Mouse (Mus musculus) megakaryocyte, embryonic 14.5 days (primary cell): ENCODE results near the gene Mfsd4b4. TPM values are rescaled to one million over a fixed set of nuclear protein-coding genes. Genes with fewer than 3 reads are reported as not detected.

Experiments used
- H3K27me3 ChIP-seq: replicated peaks from 2 replicates; pipeline ENCODE3; 2012; ENCODE audit warnings: inconsistent platforms
- H3K36me3 ChIP-seq: replicated peaks from 2 replicates; pipeline ENCODE3; 2012; ENCODE audit warnings: low read length, inconsistent platforms, mixed read lengths
- H3K4me1 ChIP-seq: 2 replicates; pipeline ENCODE4 v1.6.1; 2012; ENCODE audit warnings: inconsistent platforms
- H3K4me3 ChIP-seq: replicated peaks from 2 replicates; pipeline ENCODE3; 2012; ENCODE audit warnings: moderate library complexity, mild to moderate bottlenecking, inconsistent platforms
- H3K9me3 ChIP-seq: 2 replicates; pipeline ENCODE4 v1.6.1; 2012; ENCODE audit warnings: inconsistent platforms
- FLI1 ChIP-seq: IDR thresholded peaks from 2 replicates; pipeline ENCODE4 v1.6.1; 2012; ENCODE audit warnings: low read length, inconsistent platforms, mixed read lengths
- GATA1 ChIP-seq: IDR thresholded peaks from 3 replicates; pipeline ENCODE4 v1.6.1; 2012; ENCODE audit warnings: mixed read lengths, low read length, inconsistent platforms, borderline replicate concordance
- polyA plus RNA-seq: library from polyadenylated mRNA; stranded (reverse); fragments of >175 nt; gene quantifications from 2 replicates; pipeline ENCODE4 v1.2.3, GENCODE M21; 2012; ENCODE audit warnings: low replicate concordance; ENCODE audit not compliant: insufficient read depth

Gene Mfsd4b4
- polyA plus RNA-seq, 1 experiment: 0.30 TPM

DNA sequence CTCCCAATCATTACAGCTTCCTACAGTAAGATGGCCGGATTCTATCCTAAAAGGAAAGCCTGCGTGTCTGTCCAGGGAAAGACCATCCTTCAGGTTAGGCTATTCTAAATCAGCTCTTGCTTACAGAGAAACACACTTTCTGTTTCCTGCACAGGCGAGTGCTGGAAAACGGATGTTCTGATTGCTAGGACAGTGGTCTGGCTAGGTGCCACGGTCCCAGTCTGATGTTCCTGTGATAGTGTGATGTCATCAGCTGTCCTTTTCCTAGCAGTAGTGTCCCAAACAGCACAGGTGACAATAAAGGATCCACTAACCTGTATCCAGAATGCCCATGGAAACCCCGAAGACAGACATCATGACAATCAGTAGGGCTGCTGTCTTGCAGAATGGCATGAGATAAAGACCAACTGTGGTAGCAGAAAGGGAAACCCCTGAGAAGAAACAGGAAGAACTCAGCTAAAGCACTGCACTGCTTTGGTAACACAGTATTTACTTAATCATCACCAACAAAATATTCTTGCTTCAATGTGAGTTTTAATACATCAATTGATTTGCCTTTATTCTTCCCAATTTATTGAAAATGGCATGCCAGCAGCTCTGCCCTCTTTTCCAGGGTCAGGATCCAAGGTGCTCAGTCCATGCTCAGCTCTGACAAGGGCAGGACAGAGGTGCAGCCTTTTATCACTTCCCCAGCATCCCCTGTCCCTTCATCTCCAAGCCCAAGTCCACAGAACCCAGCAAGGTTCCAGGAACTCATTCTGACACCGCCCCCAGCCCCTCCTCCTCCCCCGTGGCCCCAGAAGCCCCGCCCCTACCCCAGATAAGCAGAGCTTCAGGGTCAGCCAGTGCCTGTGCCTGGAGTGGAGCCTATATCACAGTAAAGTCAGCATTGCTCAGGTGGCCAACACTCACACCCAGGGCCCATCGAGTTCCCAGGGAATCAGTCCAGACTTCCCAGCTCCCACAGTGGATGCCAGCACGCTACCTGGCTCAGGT, 5.0 kb downstream of the Mfsd4b4 start:
- H3K4me3 ChIP-seq: peak overlapping the region; percentile 46
- 0 out of 2 replicates have a peak, but pooled peaks cover 3% of the 10 kb centered on the region for H3K9me3 ChIP-seq
- H3K36me3 ChIP-seq: peaks cover 12% of the 10 kb centered on the region
- peaks cover 36% of the 10 kb centered on the region for H3K4me1 ChIP-seq
- H3K27me3 ChIP-seq: peaks cover 2% of the 10 kb centered on the region
- TF ChIP-seq FLI1: no peak
- TF ChIP-seq GATA1: no peak

DNA sequence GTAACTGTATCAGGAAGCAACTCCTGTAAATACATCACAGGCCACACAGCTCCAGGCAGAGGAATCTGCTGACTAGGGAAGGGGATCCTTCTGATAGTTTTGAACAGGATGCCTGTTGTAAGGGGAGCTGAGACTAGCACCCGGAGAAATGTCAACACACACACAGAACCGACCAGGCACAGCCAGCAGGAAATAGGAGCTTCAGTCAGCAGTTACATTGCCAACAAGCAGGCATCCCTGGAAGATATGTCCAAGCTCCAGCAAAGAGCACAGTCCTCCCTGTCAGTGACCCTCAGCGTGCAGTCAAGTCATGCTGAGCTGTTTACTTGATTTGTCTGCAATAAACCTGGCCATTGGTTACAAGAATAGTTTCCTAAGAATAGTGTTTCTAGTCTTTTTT, 10.4 kb downstream of the Mfsd4b4 start:
- no peak overlapping the region for H3K4me3 ChIP-seq
- peaks cover 6% of the 10 kb centered on the region for H3K4me1 ChIP-seq
- H3K9me3 ChIP-seq: no peaks in the 10 kb centered on the region
- no peak for TF ChIP-seq GATA1
- no peak for TF ChIP-seq FLI1
- peaks cover under 1% of the 10 kb centered on the region for H3K27me3 ChIP-seq
- H3K36me3 ChIP-seq: peaks cover 11% of the 10 kb centered on the region

DNA sequence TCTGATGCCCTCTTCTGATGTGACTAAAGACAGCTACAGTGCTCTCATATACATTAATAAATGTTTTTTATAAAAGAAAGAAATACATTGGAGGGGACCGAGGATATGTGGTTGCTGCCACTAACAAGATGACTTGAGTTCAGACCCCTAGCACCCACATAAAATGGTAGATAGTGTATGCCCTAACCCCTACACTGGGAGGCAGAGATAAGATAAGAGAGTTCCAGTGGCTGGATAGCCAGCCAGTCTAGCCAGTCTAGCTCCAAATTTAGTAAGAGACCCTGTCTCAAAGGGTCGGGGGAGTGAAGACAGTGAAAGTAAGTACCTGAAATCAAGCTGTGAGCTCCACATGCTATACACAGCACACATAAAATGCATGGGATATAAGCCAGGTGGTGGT, 33.5 kb downstream of the Mfsd4b4 start:
- Histone ChIP-seq H3K36me3 (peaks cover 73% of the 10 kb centered on the region), H3K4me3 (no peak overlapping the region), H3K27me3 (no peaks in the 10 kb centered on the region), H3K9me3 (no peaks in the 10 kb centered on the region), H3K4me1 (peaks cover 5% of the 10 kb centered on the region; the same call in 1 of the 2 replicates)
- no peak for TF ChIP-seq FLI1
- no peak for TF ChIP-seq GATA1

DNA sequence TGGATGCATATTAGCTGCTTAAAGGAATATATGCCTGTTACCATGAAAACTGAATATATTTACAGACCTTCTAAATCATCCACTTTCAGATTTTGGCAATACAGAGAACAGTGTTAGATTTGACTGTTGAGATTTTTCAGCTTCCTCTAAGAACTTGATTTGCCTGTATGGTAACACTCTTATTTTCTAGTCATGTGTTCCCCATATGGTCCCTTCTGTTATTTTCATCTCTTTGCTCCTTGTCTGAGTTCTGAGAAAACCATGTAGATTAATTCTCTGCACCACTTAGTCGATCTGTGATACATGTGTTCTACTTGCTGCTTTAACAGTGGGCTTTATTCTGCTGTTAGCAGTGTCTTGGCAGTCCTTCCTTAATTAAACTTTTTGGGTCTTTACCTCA, 56.4 kb downstream of the Mfsd4b4 start:
- Histone ChIP-seq H3K27me3 (no peaks in the 10 kb centered on the region), H3K9me3 (no peaks in the 10 kb centered on the region), H3K4me1 (no peaks in the 10 kb centered on the region), H3K4me3 (no peak overlapping the region), H3K36me3 (peaks cover 68% of the 10 kb centered on the region)
- TF ChIP-seq FLI1 (no peak), GATA1 (no peak)

Other genes starting within 250 kb of the Mfsd4b4 start
- 0.91 TPM in 1 of 2 replicates, not detected in the other for gene Rev3l, start 167.1 kb downstream of the Mfsd4b4 start, polyA plus RNA-seq
- gene Mfsd4b2, start 27.7 kb upstream of the Mfsd4b4 start, polyA plus RNA-seq: not detected in 2 replicates
- not detected in 2 replicates for gene Mfsd4b3, start 60.9 kb upstream of the Mfsd4b4 start, polyA plus RNA-seq
- 0.79 TPM in 1 of 2 replicates, not detected in the other for gene Mfsd4b5, start 87.4 kb upstream of the Mfsd4b4 start, polyA plus RNA-seq
- not detected in 2 replicates for gene Mfsd4b1, start 126.0 kb upstream of the Mfsd4b4 start, polyA plus RNA-seq
- gene Slc16a10, start 243.0 kb upstream of the Mfsd4b4 start, polyA plus RNA-seq: 7.0 and 10.9 TPM in 2 replicates